Mouse (Mus musculus): Measurements from ENCODE around the gene Gpr83. TPM values are rescaled to one million over a fixed set of nuclear protein-coding genes. Genes with fewer than 3 reads are reported as not detected.
"Not testable (repeated sequence)": the region's sequence is repeated elsewhere in the genome, so short reads cannot be mapped to it uniquely, and the experiment has no call there.

The Gpr83 gene
- total and polyA plus RNA-seq, 2 experiments from 2014 or later, result not detected

DNA sequence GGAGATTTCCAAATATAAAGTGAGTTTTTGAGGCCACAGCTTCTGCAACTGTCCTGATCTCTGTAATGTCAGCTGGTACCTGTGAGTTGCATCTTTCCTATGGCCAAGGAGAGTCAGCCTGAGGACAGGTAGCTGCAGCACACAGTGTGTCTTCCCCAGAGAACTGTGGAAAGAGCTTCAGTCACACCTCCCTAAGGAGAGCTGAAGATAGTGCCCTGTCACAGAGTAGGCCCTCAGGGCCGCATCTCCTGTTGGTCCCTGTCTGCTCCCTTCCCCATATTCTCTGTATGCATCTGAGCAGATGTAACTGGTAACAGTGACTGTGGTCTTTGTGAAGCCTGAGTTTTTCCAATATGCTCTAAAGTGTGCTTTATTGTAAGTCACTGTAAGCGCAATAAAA lies 10.4 kb downstream of the Gpr83 start:
- Histone ChIP-seq H3K4me1 (ENCODE audit: control insufficient read depth, insufficient read depth) (no peaks in the 10 kb centered on the region), H3K4me3 (ENCODE audit: low read depth, low read length) (no peak overlapping the region), H3K27ac (ENCODE audit: low read depth) (no peak overlapping the region), H3K36me3 (replicated peaks; ENCODE audit: control insufficient read depth, insufficient read depth, low read length) (no peaks in the 10 kb centered on the region), H3K4me2 (ENCODE audit: low read depth, low read length) (no peak overlapping the region), H3K9me3 (replicated peaks; ENCODE audit: control insufficient read depth, low read length) (no peaks in the 10 kb centered on the region), H3K9ac (replicated peaks; ENCODE audit: low read depth, low read length) (no peak overlapping the region), H3K27me3 (ENCODE audit: control insufficient read depth, insufficient read depth, low read length) (peaks cover 10% of the 10 kb centered on the region)
- 84% methylated on average over 2 of the region's 2 CpGs for WGBS
- TF ChIP-seq EP300 (IDR thresholded peaks at IDR 0.05; ENCODE audit: low read depth), result no peak
- TF ChIP-seq CTCF (IDR thresholded peaks at IDR 0.05; ENCODE audit: low read depth), result no peak
- DNase-seq (ENCODE audit: low spot score), result no peak
- no peak for ATAC-seq (ENCODE audit: insufficient read depth, low read depth)

DNA sequence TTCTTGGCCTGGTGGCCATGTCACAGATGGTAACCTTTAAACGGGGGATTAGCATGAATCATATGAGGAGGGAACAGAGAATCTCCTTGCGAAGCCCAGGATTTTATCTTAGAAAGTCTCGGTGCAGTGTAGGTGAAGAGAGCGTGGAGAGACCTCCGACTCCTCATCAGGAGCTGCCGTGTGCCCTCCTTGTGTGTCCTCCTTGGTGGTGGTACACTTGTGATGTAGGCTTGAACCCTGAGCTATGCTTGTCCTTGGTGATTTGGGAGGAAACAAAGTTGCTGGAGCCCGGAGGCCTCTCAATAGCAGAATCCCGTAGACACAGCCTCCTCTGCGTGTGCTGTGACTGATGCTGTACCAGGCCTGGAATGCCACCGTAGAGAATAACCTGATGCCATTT lies 10.8 kb downstream of the Gpr83 start:
- DNase-seq (ENCODE audit: low spot score) (no peak), ATAC-seq (ENCODE audit: insufficient read depth, low read depth) (no peak)
- Histone ChIP-seq H3K9me3 (replicated peaks; ENCODE audit: control insufficient read depth, low read length) (no peaks in the 10 kb centered on the region), H3K4me2 (ENCODE audit: low read depth, low read length) (no peak overlapping the region), H3K9ac (replicated peaks; ENCODE audit: low read depth, low read length) (no peak overlapping the region), H3K27me3 (ENCODE audit: control insufficient read depth, insufficient read depth, low read length) (peaks cover 10% of the 10 kb centered on the region), H3K4me1 (ENCODE audit: control insufficient read depth, insufficient read depth) (no peaks in the 10 kb centered on the region), H3K27ac (ENCODE audit: low read depth) (no peak overlapping the region), H3K4me3 (ENCODE audit: low read depth, low read length) (no peak overlapping the region), H3K36me3 (replicated peaks; ENCODE audit: control insufficient read depth, insufficient read depth, low read length) (no peaks in the 10 kb centered on the region)
- no peak for TF ChIP-seq CTCF (IDR thresholded peaks at IDR 0.05; ENCODE audit: low read depth)
- TF ChIP-seq EP300 (IDR thresholded peaks at IDR 0.05; ENCODE audit: low read depth), result no peak
- 84% methylated on average over 10 of the region's 10 CpGs for WGBS

DNA sequence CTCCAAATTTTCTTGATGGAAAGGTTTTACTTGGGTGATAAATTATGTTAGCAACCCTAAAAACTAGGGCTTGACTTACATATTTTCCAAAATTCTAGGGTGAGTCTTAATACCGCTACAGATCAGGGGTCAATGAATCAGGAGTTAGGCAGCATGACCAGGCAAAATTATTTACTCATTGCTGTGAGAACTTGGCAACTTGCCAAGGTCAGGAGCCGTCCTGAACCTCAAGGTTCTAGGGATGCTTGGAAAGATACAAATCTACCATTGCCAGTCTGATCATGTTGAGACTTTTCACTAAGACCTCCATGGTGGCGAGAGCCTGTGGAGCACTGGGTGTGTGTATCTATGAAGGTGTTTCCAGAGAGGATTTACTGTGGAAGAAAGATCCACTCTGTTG lies 11.5 kb downstream of the Gpr83 start:
- Histone ChIP-seq H3K9me3 (replicated peaks; ENCODE audit: control insufficient read depth, low read length) (no peaks in the 10 kb centered on the region), H3K4me1 (ENCODE audit: control insufficient read depth, insufficient read depth) (no peaks in the 10 kb centered on the region), H3K27me3 (ENCODE audit: control insufficient read depth, insufficient read depth, low read length) (peaks cover 10% of the 10 kb centered on the region), H3K36me3 (replicated peaks; ENCODE audit: control insufficient read depth, insufficient read depth, low read length) (no peaks in the 10 kb centered on the region), H3K27ac (ENCODE audit: low read depth) (no peak overlapping the region), H3K4me3 (ENCODE audit: low read depth, low read length) (no peak overlapping the region), H3K9ac (replicated peaks; ENCODE audit: low read depth, low read length) (no peak overlapping the region), H3K4me2 (ENCODE audit: low read depth, low read length) (no peak overlapping the region)
- ATAC-seq (ENCODE audit: insufficient read depth, low read depth) (no peak), DNase-seq (ENCODE audit: low spot score) (no peak)
- 66% methylated on average over 3 of the region's 3 CpGs for WGBS
- TF ChIP-seq CTCF (IDR thresholded peaks at IDR 0.05; ENCODE audit: low read depth) (no peak), EP300 (IDR thresholded peaks at IDR 0.05; ENCODE audit: low read depth) (no peak)

GRCm38 (mm10) chr9:14872181-14872930 lies 12.3 kb downstream of the Gpr83 start:
- no peak overlapping the region for H3K9ac ChIP-seq (replicated peaks; ENCODE audit: low read depth, low read length)
- WGBS, result 46% methylated on average over 17 of the region's 17 CpGs
- H3K36me3 ChIP-seq (replicated peaks; ENCODE audit: control insufficient read depth, insufficient read depth, low read length), result no peaks in the 10 kb centered on the region
- DNase-seq (ENCODE audit: low spot score) (no peak), ATAC-seq (ENCODE audit: insufficient read depth, low read depth) (no peak)
- no peaks in the 10 kb centered on the region for H3K4me1 ChIP-seq (ENCODE audit: control insufficient read depth, insufficient read depth)
- peaks cover 6% of the 10 kb centered on the region; the same call in 1 of the 2 replicates for H3K27me3 ChIP-seq (ENCODE audit: control insufficient read depth, insufficient read depth, low read length)
- H3K4me2 ChIP-seq (ENCODE audit: low read depth, low read length), result no peak overlapping the region
- no peaks in the 10 kb centered on the region for H3K9me3 ChIP-seq (replicated peaks; ENCODE audit: control insufficient read depth, low read length)
- H3K27ac ChIP-seq (ENCODE audit: low read depth), result no peak overlapping the region
- H3K4me3 ChIP-seq (ENCODE audit: low read depth, low read length), result no peak overlapping the region
- TF ChIP-seq CTCF (IDR thresholded peaks at IDR 0.05; ENCODE audit: low read depth), result no peak
- TF ChIP-seq EP300 (IDR thresholded peaks at IDR 0.05; ENCODE audit: low read depth), result no peak

DNA sequence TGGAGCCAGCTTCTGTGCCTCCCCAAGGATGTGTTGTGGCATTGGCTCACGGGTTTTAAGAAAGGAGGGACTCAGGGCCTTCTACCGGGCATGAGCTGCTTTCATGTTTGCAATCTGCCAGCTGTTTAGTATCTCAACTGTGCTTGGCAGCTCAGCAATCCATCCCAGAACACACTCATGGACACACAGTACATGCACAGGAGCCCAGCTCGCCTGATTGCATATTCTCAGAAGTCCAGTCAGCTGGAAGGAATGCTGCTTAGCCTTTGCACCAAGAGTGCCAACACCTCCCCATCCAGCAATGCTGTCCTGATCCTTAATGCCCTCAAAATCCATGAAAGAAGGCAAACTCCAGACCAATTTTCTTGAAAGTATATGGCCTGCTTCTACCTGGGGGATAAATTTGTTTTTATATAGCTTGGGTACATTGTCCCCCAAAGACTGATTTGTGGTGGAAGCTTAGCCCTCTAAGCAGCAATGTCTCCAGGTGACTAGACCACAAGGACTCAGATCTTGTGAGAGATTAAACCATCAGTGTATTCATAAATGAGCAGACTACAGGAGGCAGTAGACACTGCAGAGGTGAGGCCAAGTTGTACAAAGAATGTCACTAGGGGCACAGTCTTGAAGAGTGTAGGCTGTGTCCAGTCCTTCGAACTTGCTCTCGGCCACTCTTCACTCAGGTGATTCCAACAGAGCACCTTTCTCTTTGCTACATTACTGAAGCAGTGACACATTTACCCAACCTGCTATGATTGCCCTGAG lies 15.9 kb downstream of the Gpr83 start:
- no peak overlapping the region for H3K27ac ChIP-seq (ENCODE audit: low read depth)
- no peaks in the 10 kb centered on the region for H3K36me3 ChIP-seq (replicated peaks; ENCODE audit: control insufficient read depth, insufficient read depth, low read length)
- H3K27me3 ChIP-seq (ENCODE audit: control insufficient read depth, insufficient read depth, low read length), result no peaks in the 10 kb centered on the region
- 49% methylated on average over 5 of the region's 5 CpGs for WGBS
- H3K4me3 ChIP-seq (ENCODE audit: low read depth, low read length), result no peak overlapping the region
- H3K9me3 ChIP-seq (replicated peaks; ENCODE audit: control insufficient read depth, low read length), result no peaks in the 10 kb centered on the region
- TF ChIP-seq EP300 (IDR thresholded peaks at IDR 0.05; ENCODE audit: low read depth) (no peak), CTCF (IDR thresholded peaks at IDR 0.05; ENCODE audit: low read depth) (no peak)
- H3K4me2 ChIP-seq (ENCODE audit: low read depth, low read length), result no peak overlapping the region
- ATAC-seq (ENCODE audit: insufficient read depth, low read depth) (no peak), DNase-seq (ENCODE audit: low spot score) (no peak)
- no peak overlapping the region for H3K9ac ChIP-seq (replicated peaks; ENCODE audit: low read depth, low read length)
- no peaks in the 10 kb centered on the region for H3K4me1 ChIP-seq (ENCODE audit: control insufficient read depth, insufficient read depth)

GRCm38 (mm10) chr9:14876566-14876965 lies 16.6 kb downstream of the Gpr83 start:
- H3K4me2 ChIP-seq (ENCODE audit: low read depth, low read length); H3K9ac ChIP-seq (replicated peaks; ENCODE audit: low read depth, low read length); ATAC-seq (ENCODE audit: insufficient read depth, low read depth); H3K4me3 ChIP-seq (ENCODE audit: low read depth, low read length); DNase-seq (ENCODE audit: low spot score); H3K9me3 ChIP-seq (replicated peaks; ENCODE audit: control insufficient read depth, low read length); H3K36me3 ChIP-seq (replicated peaks; ENCODE audit: control insufficient read depth, insufficient read depth, low read length); H3K27me3 ChIP-seq (ENCODE audit: control insufficient read depth, insufficient read depth, low read length); H3K4me1 ChIP-seq (ENCODE audit: control insufficient read depth, insufficient read depth); H3K27ac ChIP-seq (ENCODE audit: low read depth): not testable (repeated sequence)
- WGBS, result 44% methylated on average over 8 of the region's 8 CpGs

All from heart, postnatal 0 days (tissue).